Mouse (Mus musculus) liver, embryonic 14.5 days (tissue): ENCODE measurements around the gene Olfr497. TPM values are rescaled to one million over a fixed set of nuclear protein-coding genes. Genes with fewer than 3 reads are reported as not detected.

Experiments
- ATAC-seq: fragments of 200-750 bp; cut with Nextera tagmentation; 2 replicates; pipeline ENCODE4 v1.8.0; 2017; ENCODE audit warnings: moderate number of reproducible peaks, mild to moderate bottlenecking, moderate library complexity; ENCODE audit not compliant: insufficient read depth
- DNase-seq, 3 experiments: peaks; one replicate each; pipeline ENCODE4 v3.0.0-alpha.2; 2012 to 2013; ENCODE audit warnings: low read depth in 3 of 3, low spot score in 3 of 3
- H3K27ac ChIP-seq: fragments of 300-500 bp; sonication (generic); 2 replicates; pipeline ENCODE4 v1.5.1; 2014; ENCODE audit warnings: moderate library complexity, mild to moderate bottlenecking, control low read depth, inconsistent platforms
- H3K27me3 ChIP-seq: fragments of 300-500 bp; sonication (generic); 2 replicates; pipeline ENCODE4 v1.6.1; 2014; ENCODE audit warnings: mild to moderate bottlenecking, low read length, moderate library complexity; ENCODE audit not compliant: control insufficient read depth, insufficient read depth
- H3K36me3 ChIP-seq: fragments of 300-500 bp; sonication (generic); replicated peaks from 2 replicates; pipeline ENCODE4 v1.6.1; 2014; ENCODE audit warnings: low read depth; ENCODE audit not compliant: control insufficient read depth, insufficient read depth
- H3K4me1 ChIP-seq, 2 experiments: fragments of 200-500 bp in 1 of 2; fragments of 300-500 bp in 1 of 2; sonication (generic) in 1 of 2; replicated peaks; 2 replicates each; pipeline ENCODE4 v1.6.1; 2012 to 2014; ENCODE audit warnings: antibody characterized with exemption in 1 of 2, inconsistent platforms in 1 of 2, low read length in 1 of 2; ENCODE audit not compliant: control insufficient read depth in 2 of 2, insufficient read depth in 2 of 2
- H3K4me2 ChIP-seq: fragments of 300-500 bp; sonication (generic); 2 replicates; pipeline ENCODE4 v1.6.1; 2014; ENCODE audit warnings: low read depth, mild to moderate bottlenecking, control low read depth, moderate library complexity
- H3K4me3 ChIP-seq, 2 experiments: fragments of 200-500 bp in 1 of 2; fragments of 300-500 bp in 1 of 2; sonication (generic) in 1 of 2; 2 replicates each; pipeline ENCODE4 v1.5.1; 2012 to 2014; ENCODE audit warnings: low read depth in 2 of 2, low read length in 2 of 2, mild to moderate bottlenecking in 2 of 2, control low read depth in 1 of 2, inconsistent platforms in 1 of 2, moderate library complexity in 1 of 2; ENCODE audit not compliant: insufficient read depth in 1 of 2
- H3K9ac ChIP-seq: fragments of 300-500 bp; sonication (generic); replicated peaks from 2 replicates; pipeline ENCODE4 v1.6.1; 2014; ENCODE audit warnings: mild to moderate bottlenecking, control low read depth, moderate library complexity
- H3K9me3 ChIP-seq: fragments of 300-500 bp; sonication (generic); 2 replicates; pipeline ENCODE4 v1.6.1; 2016; ENCODE audit warnings: low read length, mixed read lengths; ENCODE audit not compliant: control insufficient read depth
- CTCF ChIP-seq: IDR thresholded peaks from 2 replicates; pipeline ENCODE4 v1.5.1; 2016; ENCODE audit warnings: antibody characterized with exemption, low read depth, control low read depth
- EP300 ChIP-seq: IDR thresholded peaks from 2 replicates; pipeline ENCODE4 v1.6.1; 2016; ENCODE audit warnings: antibody characterized with exemption, low read depth
- WGBS: fragments of 180-500 bp; shearing (Covaris S2); extraction: QIAGEN DNeasy Blood & Tissue Kit; methylation state at CpG from one replicate; pipeline ENCODE4 v1.1.7; 2014; ENCODE audit not compliant: insufficient replicate concordance; 5-methylcytosine and 5-hydroxymethylcytosine counted together
- polyA plus RNA-seq, 2 experiments: library from polyadenylated mRNA; depleted of rRNA in 1 of 2; stranded (reverse) in 1 of 2; unstranded in 1 of 2; fragments of >200 nt; fragmentation: Nextera tagmentation in 1 of 2; extraction: Ambion mirVana in 1 of 2; gene quantifications; 2 replicates each; pipeline versions ENCODE4 v1.2.1 to v1.2.3; 2012 to 2014

Olfr497 gene
- not detected in 2 replicates for polyA plus RNA-seq (2012; rRNA removed)
- not detected in 2 replicates for polyA plus RNA-seq (2014; fragmentation: Nextera tagmentation; extraction: Ambion mirVana)

DNA sequence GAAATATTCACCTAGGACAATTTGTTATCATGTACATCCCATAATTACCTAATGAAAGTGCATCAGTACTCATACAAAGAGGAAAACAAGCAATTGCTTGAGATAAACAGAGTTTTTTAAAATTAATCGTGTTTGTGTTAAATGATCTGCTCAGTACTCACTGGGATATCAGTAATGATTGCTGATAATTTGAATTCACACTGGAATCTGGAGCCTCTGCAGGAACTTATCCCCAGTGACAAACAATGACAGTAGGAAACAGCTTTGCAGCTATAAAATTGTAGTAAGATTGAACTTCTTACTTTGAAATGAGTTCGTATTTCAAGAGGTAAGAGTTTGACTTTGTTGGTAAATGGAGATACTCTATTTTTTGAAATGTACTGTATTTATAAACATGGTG, at the start of gene Olfr497:
Gene Olfr497, plus strand, starts transcription at position 301 of the 400 bp plus-strand sequence.
- WGBS: 52% methylated on average over 2 of the region's 2 CpGs
- DNase-seq: no peak
- Histone ChIP-seq H3K4me1 (no peaks in the 10 kb centered on the region), H3K36me3 (no peaks in the 10 kb centered on the region), H3K4me2 (no peak within 1 kb of the TSS), H3K4me3 (no peak within 1 kb of the TSS), H3K9ac (no peak within 1 kb of the TSS), H3K27me3 (no peaks in the 10 kb centered on the region), H3K9me3 (no peaks in the 10 kb centered on the region), H3K27ac (no peak within 1 kb of the TSS)
- TF ChIP-seq CTCF (no peak), EP300 (no peak)
- no peak for ATAC-seq

- 22% methylated on average over 1 of the region's 1 CpGs for WGBS
- Histone ChIP-seq H3K36me3 (no peaks in the 10 kb centered on the region), H3K9ac (no peak within 1 kb of the TSS), H3K4me2 (no peak within 1 kb of the TSS), H3K4me1 (no peaks in the 10 kb centered on the region), H3K27me3 (no peaks in the 10 kb centered on the region), H3K27ac (no peak within 1 kb of the TSS), H3K4me3 (no peak within 1 kb of the TSS), H3K9me3 (no peaks in the 10 kb centered on the region)
- TF ChIP-seq EP300 (no peak), CTCF (no peak)
- DNase-seq (no peak), ATAC-seq (no peak)
Observed at GRCm38 (mm10) chr7:108392867-108393266, 27.4 kb upstream of the Olfr497 start, which contains the start of gene Olfr495. Gene Olfr495, plus strand, starts transcription at chr7:108393167.

GRCm38 (mm10) chr7:108465026-108465425, 44.8 kb downstream of the Olfr497 start, which contains the start of gene Olfr498:
Gene Olfr498, plus strand, starts transcription at chr7:108465326.
- Histone ChIP-seq H3K9ac (no peak within 1 kb of the TSS), H3K4me3 (no peak within 1 kb of the TSS), H3K4me1 (no peaks in the 10 kb centered on the region), H3K9me3 (no peaks in the 10 kb centered on the region), H3K27ac (no peak within 1 kb of the TSS), H3K27me3 (no peaks in the 10 kb centered on the region), H3K4me2 (no peak within 1 kb of the TSS), H3K36me3 (no peaks in the 10 kb centered on the region)
- no peak for TF ChIP-seq CTCF
- no peak for TF ChIP-seq EP300
- DNase-seq: no peak
- 56% methylated on average over 1 of the region's 1 CpGs for WGBS
- ATAC-seq: no peak

Other genes starting within 250 kb of the Olfr497 start
- not detected in 2 replicates for gene Olfr486, start 247.7 kb upstream of the Olfr497 start, polyA plus RNA-seq (2012; rRNA removed)
- not detected in 2 replicates for gene Olfr486, start 247.7 kb upstream of the Olfr497 start, polyA plus RNA-seq (2014; fragmentation: Nextera tagmentation; extraction: Ambion mirVana)
- gene Olfr487, start 205.8 kb upstream of the Olfr497 start, polyA plus RNA-seq (2012; rRNA removed): not detected in 2 replicates
- gene Olfr487, start 205.8 kb upstream of the Olfr497 start, polyA plus RNA-seq (2014; fragmentation: Nextera tagmentation; extraction: Ambion mirVana): not detected in 2 replicates
- gene Olfr488, start 162.1 kb upstream of the Olfr497 start, polyA plus RNA-seq (2012; rRNA removed): not detected in 2 replicates
- not detected in 2 replicates for gene Olfr488, start 162.1 kb upstream of the Olfr497 start, polyA plus RNA-seq (2014; fragmentation: Nextera tagmentation; extraction: Ambion mirVana)
- gene Olfr490, start 131.5 kb upstream of the Olfr497 start, polyA plus RNA-seq (2012; rRNA removed): not detected in 2 replicates
- not detected in 2 replicates for gene Olfr490, start 131.5 kb upstream of the Olfr497 start, polyA plus RNA-seq (2014; fragmentation: Nextera tagmentation; extraction: Ambion mirVana)
- not detected in 2 replicates for gene Olfr491, start 107.0 kb upstream of the Olfr497 start, polyA plus RNA-seq (2012; rRNA removed)
- gene Olfr491, start 107.0 kb upstream of the Olfr497 start, polyA plus RNA-seq (2014; fragmentation: Nextera tagmentation; extraction: Ambion mirVana): not detected in 2 replicates
- not detected in 2 replicates for gene Olfr492, start 96.7 kb upstream of the Olfr497 start, polyA plus RNA-seq (2012; rRNA removed)
- gene Olfr492, start 96.7 kb upstream of the Olfr497 start, polyA plus RNA-seq (2014; fragmentation: Nextera tagmentation; extraction: Ambion mirVana): not detected in 2 replicates
- not detected in 2 replicates for gene Olfr493, start 73.4 kb upstream of the Olfr497 start, polyA plus RNA-seq (2012; rRNA removed)
- not detected in 2 replicates for gene Olfr493, start 73.4 kb upstream of the Olfr497 start, polyA plus RNA-seq (2014; fragmentation: Nextera tagmentation; extraction: Ambion mirVana)
- gene Olfr494, start 55.1 kb upstream of the Olfr497 start, polyA plus RNA-seq (2012; rRNA removed): not detected in 2 replicates
- gene Olfr494, start 55.1 kb upstream of the Olfr497 start, polyA plus RNA-seq (2014; fragmentation: Nextera tagmentation; extraction: Ambion mirVana): not detected in 2 replicates
- not detected in 2 replicates for gene Olfr495, start 27.3 kb upstream of the Olfr497 start, polyA plus RNA-seq (2012; rRNA removed)
- not detected in 2 replicates for gene Olfr495, start 27.3 kb upstream of the Olfr497 start, polyA plus RNA-seq (2014; fragmentation: Nextera tagmentation; extraction: Ambion mirVana)
- gene Olfr498, start 44.9 kb downstream of the Olfr497 start, polyA plus RNA-seq (2012; rRNA removed): not detected in 2 replicates
- gene Olfr498, start 44.9 kb downstream of the Olfr497 start, polyA plus RNA-seq (2014; fragmentation: Nextera tagmentation; extraction: Ambion mirVana): not detected in 2 replicates
- not detected in 2 replicates for gene Olfr502, start 104.6 kb downstream of the Olfr497 start, polyA plus RNA-seq (2012; rRNA removed)
- gene Olfr502, start 104.6 kb downstream of the Olfr497 start, polyA plus RNA-seq (2014; fragmentation: Nextera tagmentation; extraction: Ambion mirVana): not detected in 2 replicates
- not detected in 2 replicates for gene Olfr503, start 124.1 kb downstream of the Olfr497 start, polyA plus RNA-seq (2012; rRNA removed)
- gene Olfr503, start 124.1 kb downstream of the Olfr497 start, polyA plus RNA-seq (2014; fragmentation: Nextera tagmentation; extraction: Ambion mirVana): not detected in 2 replicates
- gene Olfr504, start 145.4 kb downstream of the Olfr497 start, polyA plus RNA-seq (2012; rRNA removed): not detected in 2 replicates
- gene Olfr504, start 145.4 kb downstream of the Olfr497 start, polyA plus RNA-seq (2014; fragmentation: Nextera tagmentation; extraction: Ambion mirVana): not detected in 2 replicates
- not detected in 2 replicates for gene Olfr506, start 190.4 kb downstream of the Olfr497 start, polyA plus RNA-seq (2012; rRNA removed)
- gene Olfr506, start 190.4 kb downstream of the Olfr497 start, polyA plus RNA-seq (2014; fragmentation: Nextera tagmentation; extraction: Ambion mirVana): not detected in 2 replicates
- not detected in 2 replicates for gene Olfr507, start 201.4 kb downstream of the Olfr497 start, polyA plus RNA-seq (2012; rRNA removed)
- not detected in 2 replicates for gene Olfr507, start 201.4 kb downstream of the Olfr497 start, polyA plus RNA-seq (2014; fragmentation: Nextera tagmentation; extraction: Ambion mirVana)
- not detected in 2 replicates for gene Olfr508, start 209.6 kb downstream of the Olfr497 start, polyA plus RNA-seq (2012; rRNA removed)
- gene Olfr508, start 209.6 kb downstream of the Olfr497 start, polyA plus RNA-seq (2014; fragmentation: Nextera tagmentation; extraction: Ambion mirVana): not detected in 2 replicates
- gene Olfr509, start 231.5 kb downstream of the Olfr497 start, polyA plus RNA-seq (2012; rRNA removed): not detected in 2 replicates
- not detected in 2 replicates for gene Olfr509, start 231.5 kb downstream of the Olfr497 start, polyA plus RNA-seq (2014; fragmentation: Nextera tagmentation; extraction: Ambion mirVana)
- gene Olfr510, start 246.0 kb downstream of the Olfr497 start, polyA plus RNA-seq (2012; rRNA removed): not detected in 2 replicates
- not detected in 2 replicates for gene Olfr510, start 246.0 kb downstream of the Olfr497 start, polyA plus RNA-seq (2014; fragmentation: Nextera tagmentation; extraction: Ambion mirVana)